Mouse (Mus musculus): ENCODE measurements around the gene Slc17a2.

GRCm38 (mm10) chr13:23799405-23799804, 7.4 kb upstream of the Slc17a2 start:
- TF ChIP-seq SMC3 (IDR thresholded peaks at IDR 0.05; ENCODE audit: low read depth, low read length) (no peak), PAX5 (IDR thresholded peaks at IDR 0.05; ENCODE audit: low read length) (no peak), ETS1 (conservative IDR thresholded peaks at IDR 0.05; ENCODE audit: low read depth, low read length) (no peak), POLR2A (IDR thresholded peaks at IDR 0.05; ENCODE audit: low read depth, low read length) (no peak), ZMIZ1 (IDR thresholded peaks at IDR 0.05; ENCODE audit: low read depth, low read length) (no peak), CTCF (conservative IDR thresholded peaks at IDR 0.05 in 1 of 2, IDR thresholded peaks at IDR 0.05 in 1 of 2; ENCODE audit: low read depth in 2 of 2, low read length in 2 of 2) (no peak), TCF12 (IDR thresholded peaks at IDR 0.05; ENCODE audit: low read depth, low read length) (no peak), ELF1 (IDR thresholded peaks at IDR 0.05; ENCODE audit: low read depth, low read length) (no peak), EP300 (IDR thresholded peaks at IDR 0.05; ENCODE audit: low read length) (no peak), RCOR1 (conservative IDR thresholded peaks at IDR 0.05; ENCODE audit: low read depth, low read length) (no peak), ZC3H11A (IDR thresholded peaks at IDR 0.05; ENCODE audit: low read depth, low read length) (no peak), MXI1 (IDR thresholded peaks at IDR 0.05; ENCODE audit: low read depth, low read length) (no peak)
